Mouse (Mus musculus): ENCODE results near the gene Bcat1. TPM values are rescaled to one million over a fixed set of nuclear protein-coding genes. Genes with fewer than 3 reads are reported as not detected.

The Bcat1 gene
- polyA plus RNA-seq, 1 experiment from 2014 or later: 85.1 TPM

GRCm38 (mm10) chr6:145046266-145046890, 29.6 kb downstream of the Bcat1 start:
- H3K4me3 ChIP-seq: peak overlapping the region; percentile 55; the same call in 1 of the 2 replicates
- WGBS: 76% methylated on average over 13 of the region's 13 CpGs
- H3K27ac ChIP-seq: no peak overlapping the region

GRCm38 (mm10) chr6:145044916-145045574, 30.9 kb downstream of the Bcat1 start:
- peaks cover 34% of the 10 kb centered on the region for H3K4me1 ChIP-seq
- 0 out of 2 replicates have a peak overlapping the region, but pooled peaks have one; percentile 26 for H3K9ac ChIP-seq
- H3K27me3 ChIP-seq (replicated peaks): 0 out of 2 replicates have a peak, but pooled peaks cover 2% of the 10 kb centered on the region
- WGBS: 71% methylated on average over 20 of the region's 20 CpGs
- ATAC-seq (ENCODE audit: low FRiP score, low read depth): no peak
- no peaks in the 10 kb centered on the region for H3K36me3 ChIP-seq
- no peaks in the 10 kb centered on the region for H3K9me3 ChIP-seq
- no peak overlapping the region for H3K27ac ChIP-seq
- H3K4me3 ChIP-seq: no peak overlapping the region
- peak overlapping the region; percentile 95 for H3K4me2 ChIP-seq (replicated peaks)

More at GRCm38 (mm10) chr6:145046266-145046890, 29.6 kb downstream of the Bcat1 start:
- Histone ChIP-seq H3K9me3 (no peaks in the 10 kb centered on the region), H3K36me3 (no peaks in the 10 kb centered on the region), H3K27me3 (replicated peaks) (0 out of 2 replicates have a peak, but pooled peaks cover 2% of the 10 kb centered on the region), H3K9ac (peak overlapping the region; percentile 72; the same call in 1 of the 2 replicates), H3K4me1 (peaks cover 23% of the 10 kb centered on the region), H3K4me2 (replicated peaks) (peak overlapping the region; percentile 95)
- ATAC-seq (ENCODE audit: low FRiP score, low read depth): no peak

- no peak overlapping the region for H3K4me3 ChIP-seq
- H3K9ac ChIP-seq: no peak overlapping the region
- peaks cover 8% of the 10 kb centered on the region; the same call in 1 of the 2 replicates for H3K36me3 ChIP-seq
- no peak; the same call in 1 of the 2 replicates for ATAC-seq (ENCODE audit: low FRiP score, low read depth)
- 32% methylated on average over 7 of the region's 7 CpGs for WGBS
- no peak overlapping the region for H3K27ac ChIP-seq
- H3K4me1 ChIP-seq: peaks cover 25% of the 10 kb centered on the region
- H3K4me2 ChIP-seq (replicated peaks): peak overlapping the region; percentile 32
- H3K9me3 ChIP-seq: no peaks in the 10 kb centered on the region
- no peaks in the 10 kb centered on the region for H3K27me3 ChIP-seq (replicated peaks)
These were observed 35.3 kb downstream of the Bcat1 start for GRCm38 (mm10) chr6:145040732-145041131.

- Histone ChIP-seq H3K9ac (no peak overlapping the region), H3K36me3 (peaks cover 23% of the 10 kb centered on the region; the same call in 1 of the 2 replicates), H3K9me3 (no peaks in the 10 kb centered on the region), H3K4me1 (peaks cover 16% of the 10 kb centered on the region), H3K4me3 (no peak overlapping the region), H3K27me3 (replicated peaks) (no peaks in the 10 kb centered on the region), H3K4me2 (replicated peaks) (no peak overlapping the region), H3K27ac (no peak overlapping the region)
- WGBS: 82% methylated on average over 1 of the region's 1 CpGs
- ATAC-seq (ENCODE audit: low FRiP score, low read depth): no peak
These were observed 38.4 kb downstream of the Bcat1 start for GRCm38 (mm10) chr6:145037626-145038025.

- no peak overlapping the region for H3K4me2 ChIP-seq (replicated peaks)
- H3K4me3 ChIP-seq: no peak overlapping the region
- H3K27ac ChIP-seq: no peak overlapping the region
- no peaks in the 10 kb centered on the region for H3K9me3 ChIP-seq
- WGBS: 93% methylated on average over 9 of the region's 9 CpGs
- no peak overlapping the region for H3K9ac ChIP-seq
- peaks cover 1% of the 10 kb centered on the region; the same call in 1 of the 2 replicates for H3K4me1 ChIP-seq
- H3K36me3 ChIP-seq: peaks cover 37% of the 10 kb centered on the region; the same call in 1 of the 2 replicates
- ATAC-seq (ENCODE audit: low FRiP score, low read depth): no peak
- H3K27me3 ChIP-seq (replicated peaks): no peaks in the 10 kb centered on the region
These were observed 40.6 kb downstream of the Bcat1 start for GRCm38 (mm10) chr6:145035412-145035811.

- Histone ChIP-seq H3K4me3 (no peak overlapping the region), H3K4me1 (no peaks in the 10 kb centered on the region), H3K27ac (no peak overlapping the region), H3K9me3 (no peaks in the 10 kb centered on the region), H3K36me3 (peaks cover 38% of the 10 kb centered on the region), H3K27me3 (replicated peaks) (no peaks in the 10 kb centered on the region), H3K9ac (no peak overlapping the region), H3K4me2 (replicated peaks) (no peak overlapping the region)
- WGBS: 87% methylated on average over 9 of the region's 9 CpGs
- no peak for ATAC-seq (ENCODE audit: low FRiP score, low read depth)
These were observed 45.4 kb downstream of the Bcat1 start for GRCm38 (mm10) chr6:145030587-145030986.

GRCm38 (mm10) chr6:145023990-145024389, 52.0 kb downstream of the Bcat1 start:
- Histone ChIP-seq H3K9me3 (no peaks in the 10 kb centered on the region), H3K4me1 (peaks cover 3% of the 10 kb centered on the region; the same call in 1 of the 2 replicates), H3K27ac (no peak overlapping the region), H3K27me3 (replicated peaks) (no peaks in the 10 kb centered on the region), H3K36me3 (peaks cover 32% of the 10 kb centered on the region), H3K4me2 (replicated peaks) (no peak overlapping the region), H3K4me3 (no peak overlapping the region), H3K9ac (no peak overlapping the region)
- ATAC-seq (ENCODE audit: low FRiP score, low read depth): no peak
- 43% methylated on average over 8 of the region's 8 CpGs for WGBS

GRCm38 (mm10) chr6:145022966-145023725, 52.8 kb downstream of the Bcat1 start:
- H3K27ac ChIP-seq: no peak overlapping the region
- no peak overlapping the region for H3K4me2 ChIP-seq (replicated peaks)
- H3K36me3 ChIP-seq: peaks cover 33% of the 10 kb centered on the region
- WGBS: 81% methylated on average over 14 of the region's 14 CpGs
- no peak overlapping the region for H3K4me3 ChIP-seq
- H3K9ac ChIP-seq: no peak overlapping the region
- H3K27me3 ChIP-seq (replicated peaks): no peaks in the 10 kb centered on the region
- ATAC-seq (ENCODE audit: low FRiP score, low read depth): no peak
- no peaks in the 10 kb centered on the region for H3K9me3 ChIP-seq
- peaks cover 3% of the 10 kb centered on the region; the same call in 1 of the 2 replicates for H3K4me1 ChIP-seq

- peaks cover 41% of the 10 kb centered on the region for H3K36me3 ChIP-seq
- no peak overlapping the region for H3K27ac ChIP-seq
- 59% methylated on average over 5 of the region's 5 CpGs for WGBS
These were observed 53.6 kb downstream of the Bcat1 start for GRCm38 (mm10) chr6:145022349-145022748.

GRCm38 (mm10) chr6:145020553-145020952, 55.4 kb downstream of the Bcat1 start:
- Histone ChIP-seq H3K9ac (no peak overlapping the region), H3K36me3 (peaks cover 54% of the 10 kb centered on the region), H3K4me2 (replicated peaks) (no peak overlapping the region), H3K27me3 (replicated peaks) (no peaks in the 10 kb centered on the region), H3K4me3 (no peak overlapping the region), H3K27ac (no peak overlapping the region), H3K4me1 (peaks cover 3% of the 10 kb centered on the region; the same call in 1 of the 2 replicates), H3K9me3 (no peaks in the 10 kb centered on the region)
- no peak for ATAC-seq (ENCODE audit: low FRiP score, low read depth)
- 86% methylated on average over 4 of the region's 4 CpGs for WGBS

More at GRCm38 (mm10) chr6:145022349-145022748, 53.6 kb downstream of the Bcat1 start:
- Histone ChIP-seq H3K9me3 (no peaks in the 10 kb centered on the region), H3K4me2 (replicated peaks) (no peak overlapping the region), H3K4me1 (peaks cover 3% of the 10 kb centered on the region; the same call in 1 of the 2 replicates), H3K4me3 (no peak overlapping the region), H3K27me3 (replicated peaks) (no peaks in the 10 kb centered on the region), H3K9ac (no peak overlapping the region)
- no peak for ATAC-seq (ENCODE audit: low FRiP score, low read depth)

GRCm38 (mm10) chr6:145018295-145018694, 57.7 kb downstream of the Bcat1 start:
- 0 out of 2 replicates have a peak, but pooled peaks cover 3% of the 10 kb centered on the region for H3K4me1 ChIP-seq

GRCm38 (mm10) chr6:145017508-145017907, 58.5 kb downstream of the Bcat1 start:
- Histone ChIP-seq H3K4me1 (0 out of 2 replicates have a peak, but pooled peaks cover 3% of the 10 kb centered on the region), H3K9me3 (no peaks in the 10 kb centered on the region), H3K27ac (no peak overlapping the region), H3K36me3 (peaks cover 59% of the 10 kb centered on the region), H3K4me2 (replicated peaks) (no peak overlapping the region), H3K4me3 (no peak overlapping the region), H3K9ac (no peak overlapping the region), H3K27me3 (replicated peaks) (no peaks in the 10 kb centered on the region)
- 90% methylated on average over 4 of the region's 4 CpGs for WGBS
- ATAC-seq (ENCODE audit: low FRiP score, low read depth): no peak

More at GRCm38 (mm10) chr6:145018295-145018694, 57.7 kb downstream of the Bcat1 start:
- ATAC-seq (ENCODE audit: low FRiP score, low read depth): no peak
- 87% methylated on average over 5 of the region's 5 CpGs for WGBS
- Histone ChIP-seq H3K4me2 (replicated peaks) (no peak overlapping the region), H3K36me3 (peaks cover 61% of the 10 kb centered on the region), H3K27ac (no peak overlapping the region), H3K27me3 (replicated peaks) (no peaks in the 10 kb centered on the region), H3K9me3 (no peaks in the 10 kb centered on the region), H3K9ac (no peak overlapping the region), H3K4me3 (no peak overlapping the region)
